Mouse (Mus musculus) liver, postnatal 0 days (tissue): Measurements from ENCODE around the gene Ndrg2. TPM values are rescaled to one million over a fixed set of nuclear protein-coding genes. Genes with fewer than 3 reads are reported as not detected.

ENCODE experiments used
- ATAC-seq: fragments of 200-750 bp; cut with Nextera tagmentation; 2 replicates; pipeline ENCODE4 v1.8.0; 2017; ENCODE audit warnings: mild to moderate bottlenecking, moderate library complexity
- DNase-seq: peaks from one replicate; pipeline ENCODE4 v3.0.0-alpha.2; 2016
- H3K27ac ChIP-seq: fragments of 300-500 bp; sonication (generic); 2 replicates; pipeline ENCODE4 v1.5.1; 2014; ENCODE audit warnings: antibody characterized with exemption, moderate library complexity, mild to moderate bottlenecking, low read depth
- H3K27me3 ChIP-seq: fragments of 300-500 bp; sonication (generic); 2 replicates; pipeline ENCODE4 v1.6.1; 2014; ENCODE audit warnings: low read length, control low read depth, mixed read lengths; ENCODE audit not compliant: insufficient read depth
- H3K36me3 ChIP-seq: fragments of 300-500 bp; sonication (generic); replicated peaks from 2 replicates; pipeline ENCODE4 v1.6.1; 2014; ENCODE audit warnings: mild to moderate bottlenecking, control low read depth, low read length, moderate library complexity, mixed read lengths; ENCODE audit not compliant: insufficient read depth
- H3K4me1 ChIP-seq: fragments of 300-500 bp; sonication (generic); 2 replicates; pipeline ENCODE4 v1.6.1; 2014; ENCODE audit warnings: antibody characterized with exemption, mild to moderate bottlenecking, control low read depth; ENCODE audit not compliant: insufficient read depth
- H3K4me2 ChIP-seq: fragments of 300-500 bp; sonication (generic); 2 replicates; pipeline ENCODE4 v1.6.1; 2014; ENCODE audit warnings: low read depth, mild to moderate bottlenecking, low read length, moderate library complexity, mixed read lengths
- H3K4me3 ChIP-seq: fragments of 300-500 bp; sonication (generic); 2 replicates; pipeline ENCODE4 v1.5.1; 2014; ENCODE audit warnings: low read depth, low read length
- H3K9ac ChIP-seq: fragments of 300-500 bp; sonication (generic); replicated peaks from 2 replicates; pipeline ENCODE4 v1.6.1; 2014; ENCODE audit warnings: mild to moderate bottlenecking, moderate library complexity
- H3K9me3 ChIP-seq: fragments of 300-500 bp; sonication (generic); 2 replicates; pipeline ENCODE4 v1.6.1; 2016; ENCODE audit warnings: mild to moderate bottlenecking, control low read depth, low read length, mixed read lengths
- CTCF ChIP-seq: sonication (generic); IDR thresholded peaks from 2 replicates; pipeline ENCODE4 v1.5.1; 2016; ENCODE audit warnings: antibody characterized with exemption, low read depth
- EP300 ChIP-seq: IDR thresholded peaks from 2 replicates; pipeline ENCODE4 v1.6.1; 2016; ENCODE audit warnings: antibody characterized with exemption, low read depth, mild to moderate bottlenecking
- WGBS: fragments of 180-500 bp; shearing (Covaris S2); extraction: QIAGEN DNeasy Blood & Tissue Kit; methylation state at CpG from one replicate; pipeline ENCODE4 v1.1.7; 2014; ENCODE audit not compliant: insufficient replicate concordance; 5-methylcytosine and 5-hydroxymethylcytosine counted together
- polyA plus RNA-seq: library from polyadenylated mRNA; unstranded; fragments of >200 nt; fragmentation: Nextera tagmentation; extraction: Ambion mirVana; gene quantifications from 2 replicates; pipeline ENCODE4 v1.2.1, GENCODE M21; 2015

Gene Ndrg2
- polyA plus RNA-seq, 1 experiment from 2014 or later = 346 TPM

- under 1% methylated on average over 43 of the region's 43 CpGs for WGBS
- peak within 1 kb of the TSS; percentile 74 for H3K27ac ChIP-seq
- H3K4me2 ChIP-seq = peak within 1 kb of the TSS; percentile 96
Observed at GRCm38 (mm10) chr14:51884598-51885331, 29.2 kb downstream of the Ndrg2 start, which contains the start of gene Mettl17. TSS of gene Mettl17 (plus strand) at chr14:51884842.

GRCm38 (mm10) chr14:51884031-51884544 is 29.9 kb downstream of the Ndrg2 start:
- Histone ChIP-seq H3K27ac (peak overlapping the region; percentile 50), H3K36me3 (peaks cover 10% of the 10 kb centered on the region), H3K9ac (no peak overlapping the region), H3K4me2 (peak overlapping the region; percentile 96), H3K4me1 (peaks cover 8% of the 10 kb centered on the region), H3K27me3 (no peaks in the 10 kb centered on the region), H3K9me3 (no peaks in the 10 kb centered on the region), H3K4me3 (peak overlapping the region; percentile 73)
- WGBS = under 1% methylated on average over 14 of the region's 14 CpGs
- DNase-seq = no peak
- peak; percentile 22 for ATAC-seq
- TF ChIP-seq EP300 (no peak), CTCF (no peak)

More at GRCm38 (mm10) chr14:51884598-51885331, 29.2 kb downstream of the Ndrg2 start, which contains the start of gene Mettl17:
- Histone ChIP-seq H3K4me1 (peaks cover 8% of the 10 kb centered on the region), H3K36me3 (peaks cover 14% of the 10 kb centered on the region), H3K9ac (peak within 1 kb of the TSS; percentile 72), H3K27me3 (no peaks in the 10 kb centered on the region), H3K4me3 (peak within 1 kb of the TSS; percentile 73), H3K9me3 (no peaks in the 10 kb centered on the region)
- ATAC-seq (peak; percentile 98), DNase-seq (peak; percentile 95)
- TF ChIP-seq CTCF = 0 out of 2 replicates have a peak, but pooled peaks have one; percentile 12
- TF ChIP-seq EP300 = peak; percentile 35; the same call in 1 of the 2 replicates

- WGBS = under 1% methylated on average over 4 of the region's 4 CpGs
- no peaks in the 10 kb centered on the region for H3K27me3 ChIP-seq
- H3K4me1 ChIP-seq = peaks cover 8% of the 10 kb centered on the region
- ATAC-seq (peak; percentile 28), DNase-seq (peak; percentile 73)
- H3K4me3 ChIP-seq = peak overlapping the region; percentile 73
- peaks cover 5% of the 10 kb centered on the region for H3K36me3 ChIP-seq
- H3K9me3 ChIP-seq = no peaks in the 10 kb centered on the region
- H3K27ac ChIP-seq = peak overlapping the region; percentile 50
- peak overlapping the region; percentile 96 for H3K4me2 ChIP-seq
- TF ChIP-seq CTCF = peak; percentile 77
- TF ChIP-seq EP300 = no peak
- no peak overlapping the region for H3K9ac ChIP-seq
Observed at GRCm38 (mm10) chr14:51883527-51884030, 30.4 kb downstream of the Ndrg2 start.

GRCm38 (mm10) chr14:51877517-51877916 is 36.4 kb downstream of the Ndrg2 start:
- ATAC-seq (no peak), DNase-seq (no peak)
- no peak overlapping the region for H3K27ac ChIP-seq
- no peak overlapping the region for H3K4me3 ChIP-seq
- no peaks in the 10 kb centered on the region for H3K9me3 ChIP-seq
- no peaks in the 10 kb centered on the region for H3K36me3 ChIP-seq
- no peak overlapping the region for H3K9ac ChIP-seq
- 67% methylated on average over 3 of the region's 3 CpGs for WGBS
- no peak for TF ChIP-seq EP300
- TF ChIP-seq CTCF = no peak
- H3K4me2 ChIP-seq = no peak overlapping the region
- no peaks in the 10 kb centered on the region for H3K27me3 ChIP-seq
- no peaks in the 10 kb centered on the region for H3K4me1 ChIP-seq

GRCm38 (mm10) chr14:51871741-51872140 is 42.2 kb downstream of the Ndrg2 start:
- H3K27me3 ChIP-seq = no peaks in the 10 kb centered on the region
- TF ChIP-seq CTCF (no peak), EP300 (no peak)
- WGBS = 78% methylated on average over 9 of the region's 9 CpGs
- no peak overlapping the region for H3K9ac ChIP-seq
- no peaks in the 10 kb centered on the region for H3K36me3 ChIP-seq
- H3K4me3 ChIP-seq = no peak overlapping the region
- H3K27ac ChIP-seq = no peak overlapping the region
- no peaks in the 10 kb centered on the region for H3K4me1 ChIP-seq
- H3K4me2 ChIP-seq = no peak overlapping the region
- no peak for ATAC-seq
- no peak for DNase-seq
- no peaks in the 10 kb centered on the region for H3K9me3 ChIP-seq

GRCm38 (mm10) chr14:51870756-51871155 is 43.2 kb downstream of the Ndrg2 start:
- DNase-seq (no peak), ATAC-seq (peak; percentile 94)
- Histone ChIP-seq H3K9ac (no peak overlapping the region), H3K4me3 (no peak overlapping the region), H3K4me2 (no peak overlapping the region), H3K27ac (no peak overlapping the region), H3K36me3 (no peaks in the 10 kb centered on the region), H3K4me1 (no peaks in the 10 kb centered on the region), H3K9me3 (no peaks in the 10 kb centered on the region), H3K27me3 (no peaks in the 10 kb centered on the region)
- 55% methylated on average over 2 of the region's 2 CpGs for WGBS
- TF ChIP-seq EP300 (no peak), CTCF (no peak)
